Mouse (Mus musculus) left cerebral cortex, adult 6 months (tissue): ENCODE results near the gene Cldn24. TPM values are rescaled to one million over a fixed set of nuclear protein-coding genes. Genes with fewer than 3 reads are reported as not detected.

ENCODE experiments used
- long read RNA-seq, 2 experiments: library from polyadenylated mRNA; unstranded; transcript quantifications; one replicate each; pipeline ENCODE4 v2.0.0; 2019 to 2020
- polyA plus RNA-seq: library from polyadenylated mRNA; unstranded; fragments of <200 nt; fragmentation: Nextera tagmentation; gene quantifications from 2 replicates; pipeline ENCODE4 v1.2.3, GENCODE M21; 2021

Cldn24 gene
- not detected in 2 replicates for polyA plus RNA-seq
- long read RNA-seq, experiment 1, result 0 reads
- long read RNA-seq, experiment 2, result 0 reads

DNA sequence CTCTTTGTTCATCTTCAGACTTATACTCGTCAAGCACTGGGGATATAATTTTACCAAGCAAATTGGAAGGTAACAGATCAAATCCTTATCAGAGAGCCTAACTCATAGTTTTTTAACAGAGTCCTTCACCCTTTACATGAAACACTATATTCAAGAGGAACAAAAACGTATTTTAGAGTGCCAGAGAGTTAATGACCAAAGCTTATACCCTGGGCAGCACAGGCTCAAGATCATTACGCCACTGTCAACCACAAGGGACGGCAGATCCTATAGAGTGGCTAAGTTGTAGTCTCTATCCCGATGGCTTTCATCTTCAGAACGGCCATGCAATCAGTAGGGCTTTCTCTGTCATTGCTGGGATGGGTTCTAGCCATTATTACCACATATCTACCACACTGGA lies at the start of gene Cldn24:
TSS of gene Cldn24 (plus strand) at position 301 of the 400 bp plus-strand sequence.

GRCm38 (mm10) chr8:47824182-47824581 lies 2.2 kb downstream of the Cldn24 start, which contains the start of gene Cldn22:
TSS of gene Cldn22 (plus strand) at chr8:47824482.

Other genes with a start within 250 kb of the Cldn24 start
- gene Ing2, start 146.6 kb upstream of the Cldn24 start, polyA plus RNA-seq, result 10.5 and 17.8 TPM in 2 replicates
- gene Cdkn2aip, start 108.2 kb upstream of the Cldn24 start, polyA plus RNA-seq, result 10.8 and 10.9 TPM in 2 replicates
- 0.83 TPM in 1 of 2 replicates, not detected in the other for gene Cldn22, start 2.3 kb downstream of the Cldn24 start, polyA plus RNA-seq
- gene Wwc2, start 168.8 kb downstream of the Cldn24 start, polyA plus RNA-seq, result 3.6 and 5.1 TPM in 2 replicates